In the genomic region with DNA sequence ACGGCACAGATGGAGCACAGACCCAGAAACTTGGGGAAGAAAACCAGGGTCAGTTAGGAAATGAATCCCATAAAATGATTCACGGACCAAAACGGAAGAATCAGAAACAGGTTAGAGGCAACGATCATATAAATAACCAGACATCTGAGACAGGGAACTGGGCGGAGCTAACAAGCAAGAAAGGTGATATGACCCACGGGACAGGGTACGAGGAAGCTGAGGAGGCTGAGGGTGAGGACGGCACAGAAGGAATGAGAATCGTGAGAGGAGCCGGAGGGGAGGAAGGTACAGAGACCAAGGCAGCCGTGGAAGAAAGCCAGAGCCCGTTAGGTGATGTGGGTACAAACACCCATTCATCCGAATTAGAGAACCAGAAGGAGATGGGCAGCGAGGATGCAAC, we compare ENCODE assay signal across 27 mouse cellular contexts. TPM values are rescaled to one million over a fixed set of nuclear protein-coding genes. Genes with fewer than 3 reads are reported as not detected.
DNase-seq lines count a peak whose midpoint lies in the region; ATAC-seq and TF ChIP-seq lines count a peak whose summit lies in the region.
"Had no signal": no experiment of that assay in that cellular context is flagged by ENCODE, and none has a peak within 500 bp of the region (broad histone marks: within the 10 kb centered on the region; RNA-seq: fewer than 3 reads in every experiment).

No protein-coding gene starts in this region.

- 0 out of 2 replicates have a peak overlapping the region, but pooled peaks have one; percentile 2 for H3K9ac ChIP-seq in hindbrain, embryonic 12.5 days
- H3K9ac ChIP-seq in embryonic facial prominence, embryonic 11.5 days (replicated peaks; ENCODE audit: low read length), result 0 out of 2 replicates have a peak overlapping the region, but pooled peaks have one; percentile 25
- no peak overlapping the region for H3K9ac ChIP-seq in midbrain, embryonic 13.5 days (replicated peaks)
- H3K9ac ChIP-seq: forebrain, embryonic 12.5 days had no signal

- H3K79me2 ChIP-seq in C2C12 (ENCODE audit: control insufficient read depth, insufficient read depth), result no peaks in the 10 kb centered on the region

- H3K36me3 ChIP-seq in hindbrain, embryonic 12.5 days, result no peaks in the 10 kb centered on the region
- H3K36me3 ChIP-seq in hindbrain, embryonic 10.5 days, result no peaks in the 10 kb centered on the region
- H3K36me3 ChIP-seq in C2C12 (ENCODE audit: control insufficient read depth, insufficient read depth), result no peaks in the 10 kb centered on the region
- no peaks in the 10 kb centered on the region for H3K36me3 ChIP-seq in embryonic facial prominence, embryonic 11.5 days (replicated peaks; ENCODE audit: control insufficient read depth, insufficient read depth, low read depth, low read length)
- H3K36me3 ChIP-seq in midbrain, embryonic 13.5 days, result no peaks in the 10 kb centered on the region
- H3K36me3 ChIP-seq: forebrain, embryonic 12.5 days; heart, embryonic 10.5 days had no signal

- TF ChIP-seq CTCF in C2C12 (IDR thresholded peaks at IDR 0.05; ENCODE audit: control insufficient read depth, insufficient read depth, insufficient read length), result no peak

- no peak overlapping the region for H3K4me3 ChIP-seq in hindbrain, embryonic 12.5 days
- no peak overlapping the region for H3K4me3 ChIP-seq in hindbrain, embryonic 10.5 days
- no peak overlapping the region for H3K4me3 ChIP-seq in C2C12 (ENCODE audit: insufficient read depth, poor library complexity, severe bottlenecking)
- no peak overlapping the region for H3K4me3 ChIP-seq in embryonic facial prominence, embryonic 11.5 days (ENCODE audit: low read depth, low read length)
- H3K4me3 ChIP-seq in midbrain, embryonic 13.5 days (replicated peaks), result no peak overlapping the region
- H3K4me3 ChIP-seq: forebrain, embryonic 12.5 days; heart, embryonic 10.5 days had no signal

- H3K4me2 ChIP-seq in hindbrain, embryonic 12.5 days (replicated peaks), result no peak overlapping the region
- H3K4me2 ChIP-seq in embryonic facial prominence, embryonic 11.5 days (ENCODE audit: low read depth, low read length), result peak overlapping the region; percentile 13; the same call in 1 of the 2 replicates
- no peak overlapping the region for H3K4me2 ChIP-seq in midbrain, embryonic 13.5 days (replicated peaks)
- H3K4me2 ChIP-seq: forebrain, embryonic 12.5 days had no signal

- WGBS in hindbrain, embryonic 12.5 days, result 65% methylated on average over 14 of the region's 14 CpGs
- 71% methylated on average over 14 of the region's 14 CpGs for WGBS in hindbrain, embryonic 10.5 days
- 40% methylated on average over 14 of the region's 14 CpGs for WGBS in embryonic facial prominence, embryonic 11.5 days
- WGBS in midbrain, embryonic 13.5 days, result 79% methylated on average over 14 of the region's 14 CpGs

- DNase-seq in hindbrain, embryonic 10.5 days (ENCODE audit: low spot score), result no peak
- DNase-seq in embryonic facial prominence, embryonic 11.5 days (ENCODE audit: low spot score), result peak; percentile 64
- peak; percentile 31 for DNase-seq in forelimb bud, embryonic 11.5 days (ENCODE audit: low read depth, low spot score)
- no peak for DNase-seq in gastrocnemius, postnatal 10 days
- DNase-seq in spleen, postnatal 10 days (ENCODE audit: low spot score in 2 of 2), result no peak
- DNase-seq: adrenal gland, postnatal 10 days; B cell, adult 2 months; cerebellum, adult 11 months; cerebellum, adult 8-10 months; cerebellum, postnatal 14 days; heart, adult 18-20 months; heart, postnatal 10 days; heart, postnatal 4 days; kidney, adult 11 months had no signal

- ATAC-seq in hindbrain, embryonic 12.5 days (ENCODE audit: low FRiP score), result no peak
- ATAC-seq in embryonic facial prominence, embryonic 11.5 days (replicated peaks; ENCODE audit: insufficient number of reproducible peaks, low FRiP score, low TSS enrichment, low read depth), result no peak
- ATAC-seq in midbrain, embryonic 13.5 days, result no peak
- ATAC-seq: forebrain, embryonic 16.5 days; hindbrain, embryonic 16.5 days; inflammation-experienced regulatory T-cells, adult 6 months had no signal

- no peaks in the 10 kb centered on the region for H3K9me3 ChIP-seq in hindbrain, embryonic 12.5 days (replicated peaks)
- H3K9me3 ChIP-seq in hindbrain, embryonic 10.5 days, result no peaks in the 10 kb centered on the region
- H3K9me3 ChIP-seq in embryonic facial prominence, embryonic 11.5 days (replicated peaks; ENCODE audit: control insufficient read depth, low read length), result no peaks in the 10 kb centered on the region
- no peaks in the 10 kb centered on the region for H3K9me3 ChIP-seq in midbrain, embryonic 13.5 days
- H3K9me3 ChIP-seq: forebrain, embryonic 12.5 days; heart, embryonic 10.5 days had no signal

- H3K27ac ChIP-seq in hindbrain, embryonic 12.5 days, result no peak overlapping the region
- no peak overlapping the region for H3K27ac ChIP-seq in hindbrain, embryonic 10.5 days
- no peak overlapping the region for H3K27ac ChIP-seq in embryonic facial prominence, embryonic 11.5 days (replicated peaks; ENCODE audit: low read depth, low read length)
- H3K27ac ChIP-seq in midbrain, embryonic 13.5 days, result no peak overlapping the region
- H3K27ac ChIP-seq: forebrain, embryonic 12.5 days; heart, embryonic 10.5 days had no signal

- H3K79me3 ChIP-seq in C2C12 (ENCODE audit: low read depth), result no peaks in the 10 kb centered on the region

- H3K4me1 ChIP-seq in hindbrain, embryonic 12.5 days, result no peaks in the 10 kb centered on the region
- no peaks in the 10 kb centered on the region for H3K4me1 ChIP-seq in hindbrain, embryonic 10.5 days (replicated peaks)
- H3K4me1 ChIP-seq in embryonic facial prominence, embryonic 11.5 days (ENCODE audit: control insufficient read depth, insufficient read depth, low read length), result no peaks in the 10 kb centered on the region
- no peaks in the 10 kb centered on the region for H3K4me1 ChIP-seq in midbrain, embryonic 13.5 days (replicated peaks)
- H3K4me1 ChIP-seq: forebrain, embryonic 12.5 days; heart, embryonic 10.5 days had no signal

- peak overlapping the region; percentile 1 for H3ac ChIP-seq in C2C12 (ENCODE audit: control insufficient read depth, insufficient read length, low read depth)

- H3K27me3 ChIP-seq in hindbrain, embryonic 12.5 days, result peaks cover 47% of the 10 kb centered on the region
- peaks cover 56% of the 10 kb centered on the region for H3K27me3 ChIP-seq in hindbrain, embryonic 10.5 days (ENCODE audit: insufficient read depth, poor library complexity, severe bottlenecking)
- peaks cover 53% of the 10 kb centered on the region for H3K27me3 ChIP-seq in C2C12 (ENCODE audit: control insufficient read depth, insufficient read depth, insufficient read length)
- H3K27me3 ChIP-seq in embryonic facial prominence, embryonic 11.5 days (ENCODE audit: control insufficient read depth, insufficient read depth, low read length), result peaks cover 3% of the 10 kb centered on the region; the same call in 1 of the 2 replicates
- H3K27me3 ChIP-seq in midbrain, embryonic 13.5 days, result peaks cover 16% of the 10 kb centered on the region

TF ChIP-seq in C2C12, 6 proteins besides CTCF, POLR2A, EP300 and RAD21:
- no peak for TF ChIP-seq CEBPB (IDR thresholded peaks at IDR 0.05; ENCODE audit: low read depth)
- TF ChIP-seq MYOD1 (IDR thresholded peaks at IDR 0.05; ENCODE audit: control insufficient read depth, insufficient read length, low read depth), result no peak
- no peak for TF ChIP-seq FOSL1 (IDR thresholded peaks at IDR 0.05; ENCODE audit: insufficient read depth, low read length, poor library complexity, severe bottlenecking)
- no peak for TF ChIP-seq MYOG (IDR thresholded peaks at IDR 0.05; ENCODE audit: control insufficient read depth, extremely low read depth, insufficient read length)
- no peak for TF ChIP-seq MAX (IDR thresholded peaks at IDR 0.05)
- TF ChIP-seq USF1 (IDR thresholded peaks at IDR 0.05; ENCODE audit: low read depth), result no peak

RNA-seq across cellular contexts. Expression of a gene that starts 5.0 kb away (rescaled TPM):
- not detected in 2 replicates for polyA plus RNA-seq in hindbrain, embryonic 12.5 days (2016; fragmentation: Nextera tagmentation; extraction: Ambion mirVana)
- polyA plus RNA-seq in hindbrain, embryonic 10.5 days (2016; fragmentation: Nextera tagmentation; extraction: Ambion mirVana), result not detected in 2 replicates
- polyA plus RNA-seq in C2C12 (2012; fragmentation: generic; extraction: Trizol), result not detected
- polyA plus RNA-seq in embryonic facial prominence, embryonic 11.5 days (2014; fragmentation: Nextera tagmentation; extraction: Ambion mirVana), result 0.06 TPM in 1 of 2 replicates, not detected in the other
- total RNA-seq in gastrocnemius, postnatal 10 days (2021), result not detected
- not detected in 2 replicates for polyA plus RNA-seq in midbrain, embryonic 13.5 days (2015; fragmentation: Nextera tagmentation; extraction: Ambion mirVana)
- total RNA-seq: adrenal gland, postnatal 10 days; adrenal gland, postnatal 4 days; common myeloid progenitor, adult 5-6 weeks; gastrocnemius, adult 8-10 months; gastrocnemius, postnatal 4 days; heart, adult 18-20 months; heart, postnatal 10 days; heart, postnatal 4 days had no signal
- polyA plus RNA-seq: forebrain, embryonic 12.5 days; forebrain, embryonic 16.5 days; heart, embryonic 10.5 days; heart, embryonic 14.5 days; hindbrain, embryonic 16.5 days; inflammation-experienced regulatory T-cells, adult 6 months had no signal

RNA-seq across cellular contexts. Expression of a gene that starts 5.9 kb away (rescaled TPM):
- 0.14 TPM in 1 of 2 replicates, not detected in the other for polyA plus RNA-seq in hindbrain, embryonic 12.5 days (2016; fragmentation: Nextera tagmentation; extraction: Ambion mirVana)
- 0.06 TPM in 1 of 2 replicates, not detected in the other for polyA plus RNA-seq in hindbrain, embryonic 10.5 days (2016; fragmentation: Nextera tagmentation; extraction: Ambion mirVana)
- polyA plus RNA-seq in C2C12 (2012; fragmentation: generic; extraction: Trizol), result not detected
- polyA plus RNA-seq in embryonic facial prominence, embryonic 11.5 days (2014; fragmentation: Nextera tagmentation; extraction: Ambion mirVana), result not detected in 2 replicates
- total RNA-seq in gastrocnemius, postnatal 10 days (2021), result under 1 TPM; 0.23 to 0.36 TPM
- 0.05 TPM in 1 of 2 replicates, not detected in the other for polyA plus RNA-seq in midbrain, embryonic 13.5 days (2015; fragmentation: Nextera tagmentation; extraction: Ambion mirVana)
- total RNA-seq: common myeloid progenitor, adult 5-6 weeks; gastrocnemius, adult 8-10 months; heart, adult 18-20 months; heart, postnatal 10 days; heart, postnatal 4 days had no signal
- polyA plus RNA-seq: forebrain, embryonic 16.5 days; heart, embryonic 14.5 days had no signal

RNA-seq across cellular contexts. Expression of a gene that starts 16.5 kb away (rescaled TPM):
- polyA plus RNA-seq in hindbrain, embryonic 12.5 days (2016; fragmentation: Nextera tagmentation; extraction: Ambion mirVana), result 169 and 192 TPM in 2 replicates
- polyA plus RNA-seq in hindbrain, embryonic 10.5 days (2016; fragmentation: Nextera tagmentation; extraction: Ambion mirVana), result 276 and 351 TPM in 2 replicates
- polyA plus RNA-seq in C2C12 (2012; fragmentation: generic; extraction: Trizol), result 238 TPM
- polyA plus RNA-seq in embryonic facial prominence, embryonic 11.5 days (2014; fragmentation: Nextera tagmentation; extraction: Ambion mirVana), result 342 and 357 TPM in 2 replicates
- 10 to 100 TPM; 50.0 to 54.5 TPM for total RNA-seq in gastrocnemius, postnatal 10 days (2021)
- 222 and 230 TPM in 2 replicates for polyA plus RNA-seq in midbrain, embryonic 13.5 days (2015; fragmentation: Nextera tagmentation; extraction: Ambion mirVana)

RNA-seq across cellular contexts. Expression of a gene that starts 30.2 kb away (rescaled TPM):
- 41.4 and 42.3 TPM in 2 replicates for polyA plus RNA-seq in hindbrain, embryonic 12.5 days (2016; fragmentation: Nextera tagmentation; extraction: Ambion mirVana)
- polyA plus RNA-seq in hindbrain, embryonic 10.5 days (2016; fragmentation: Nextera tagmentation; extraction: Ambion mirVana), result 36.4 and 39.7 TPM in 2 replicates
- 56.6 TPM for polyA plus RNA-seq in C2C12 (2012; fragmentation: generic; extraction: Trizol)
- polyA plus RNA-seq in embryonic facial prominence, embryonic 11.5 days (2014; fragmentation: Nextera tagmentation; extraction: Ambion mirVana), result 26.9 and 31.6 TPM in 2 replicates
- total RNA-seq in gastrocnemius, postnatal 10 days (2021), result 10 to 100 TPM; 18.5 to 20.7 TPM
- 37.5 and 42.7 TPM in 2 replicates for polyA plus RNA-seq in midbrain, embryonic 13.5 days (2015; fragmentation: Nextera tagmentation; extraction: Ambion mirVana)

Comparison
In these comparisons a context has a peak if more than half of its experiments do, and no peak if none do; other contexts are left out.
1. DNase-seq: peak in embryonic facial prominence, embryonic 11.5 days (single experiment) and forelimb bud, embryonic 11.5 days (single experiment); none in hindbrain, embryonic 10.5 days (single experiment), gastrocnemius, postnatal 10 days (single experiment) and spleen, postnatal 10 days (0 of 2).